In the genomic region with DNA sequence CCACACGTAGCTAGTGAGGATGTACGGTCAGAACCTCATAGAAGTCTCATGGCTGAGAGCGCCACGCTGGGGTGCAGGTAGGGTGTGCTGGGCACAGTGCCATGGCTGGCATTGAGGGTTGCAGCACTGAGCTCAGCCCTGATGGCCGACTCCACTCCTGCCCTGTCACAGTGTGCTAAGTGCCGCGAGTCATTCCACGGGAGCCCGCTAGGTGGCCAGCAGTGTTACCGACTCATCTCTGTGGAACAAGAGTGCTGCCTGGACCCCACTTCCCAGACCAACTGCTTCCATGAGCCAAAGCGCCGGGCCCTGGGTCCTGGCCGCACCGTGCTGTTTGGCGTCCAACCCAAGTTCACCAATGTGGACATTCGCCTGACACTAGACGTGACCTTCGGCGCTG, we compare ENCODE assay signal across 13 mouse cellular contexts. TPM values are rescaled to one million over a fixed set of nuclear protein-coding genes. Genes with fewer than 3 reads are reported as not detected.
A peak's percentile ranks its signal among the peaks of the same experiment; 100 is the strongest.
DNase-seq lines count a peak whose midpoint lies in the region.
"Had no signal": no experiment of that assay in that cellular context is flagged by ENCODE, and none has a peak within 500 bp of the region (broad histone marks: within the 10 kb centered on the region; RNA-seq: fewer than 3 reads in every experiment).

No protein-coding gene starts in this region.

- peak; percentile 69 for DNase-seq in adrenal gland, adult 2 months
- no peak for DNase-seq in adrenal gland, adult 8-10 months
- DNase-seq in left cerebral cortex, postnatal 4 days = peak; percentile 48
- no peak for DNase-seq in left cerebral cortex, postnatal 14 days (ENCODE audit: low spot score in 2 of 2)
- DNase-seq in cerebellum, adult 18-20 months = peak; percentile 82 to 85
- DNase-seq in lung, postnatal 14 days = peak; percentile 44
- no peak for DNase-seq in spleen, postnatal 14 days (ENCODE audit: low spot score in 2 of 2)
- DNase-seq in hindbrain, embryonic 10.5 days (ENCODE audit: low spot score) = no peak

- intact Hi-C loops in left cerebral cortex, postnatal 4 days (cut with DNase I) = no loop called here
- intact Hi-C loops in left cerebral cortex, postnatal 14 days (cut with DNase I) = no loop called here

- peaks cover 35% of the 10 kb centered on the region for H3K27me3 ChIP-seq in hindbrain, embryonic 10.5 days (ENCODE audit: insufficient read depth, poor library complexity, severe bottlenecking)

- peaks cover 68% of the 10 kb centered on the region for H3K36me3 ChIP-seq in hindbrain, embryonic 10.5 days

- H3K4me1 ChIP-seq in hindbrain, embryonic 10.5 days (replicated peaks) = peaks cover 60% of the 10 kb centered on the region

- H3K9me3 ChIP-seq in hindbrain, embryonic 10.5 days = no peaks in the 10 kb centered on the region
- H3K9me3 ChIP-seq: neural tube, embryonic 13.5 days had no signal

- H3K27ac ChIP-seq in hindbrain, embryonic 10.5 days = no peak overlapping the region
- H3K27ac ChIP-seq: macrophage; neural tube, embryonic 13.5 days had no signal

- WGBS in hindbrain, embryonic 10.5 days = 89% methylated on average over 19 of the region's 19 CpGs

- H3K4me3 ChIP-seq in hindbrain, embryonic 10.5 days = no peak overlapping the region
- H3K4me3 ChIP-seq: erythroblast, embryonic 14.5 days; neural tube, embryonic 13.5 days had no signal

RNA-seq across cellular contexts. Expression of gene Cnfn, which starts 6.4 kb away (rescaled TPM):
- not detected for total RNA-seq in adrenal gland, adult 2 months (2021)
- polyA plus RNA-seq in adrenal gland, adult 2 months (2012; rRNA removed) = 1.8 TPM in 1 of 2 replicates, not detected in the other
- total RNA-seq in adrenal gland, adult 8-10 months (2022) = not detected
- not detected for total RNA-seq in left cerebral cortex, postnatal 4 days (2021)
- total RNA-seq in left cerebral cortex, postnatal 14 days (2021) = not detected
- not detected in 2 replicates for polyA plus RNA-seq in hindbrain, embryonic 10.5 days (2016; fragmentation: Nextera tagmentation; extraction: Ambion mirVana)
- polyA plus RNA-seq: erythroblast, embryonic 14.5 days; heart, embryonic 14.5 days; large intestine, adult 2 months; macrophage; neural tube, embryonic 13.5 days had no signal

RNA-seq across cellular contexts. Expression of gene Lipe, which starts 35.4 kb away (rescaled TPM):
- 100 to 1,000 TPM; 372 to 462 TPM for total RNA-seq in adrenal gland, adult 2 months (2021)
- polyA plus RNA-seq in adrenal gland, adult 2 months (2012; rRNA removed) = 471 and 632 TPM in 2 replicates
- 100 to 1,000 TPM; 157 to 290 (median 256) TPM for total RNA-seq in adrenal gland, adult 8-10 months (2022)
- 1 to 10 TPM; 8.3 to 9.0 TPM for total RNA-seq in left cerebral cortex, postnatal 4 days (2021)
- 1 to 10 TPM; 5.6 to 6.3 TPM for total RNA-seq in left cerebral cortex, postnatal 14 days (2021)
- polyA plus RNA-seq in hindbrain, embryonic 10.5 days (2016; fragmentation: Nextera tagmentation; extraction: Ambion mirVana) = 6.0 and 8.6 TPM in 2 replicates

RNA-seq across cellular contexts. Expression of gene Megf8, which starts 46.2 kb away (rescaled TPM):
- total RNA-seq in adrenal gland, adult 2 months (2021) = 10 to 100 TPM; 37.1 to 41.5 TPM
- 102 and 106 TPM in 2 replicates for polyA plus RNA-seq in adrenal gland, adult 2 months (2012; rRNA removed)
- total RNA-seq in adrenal gland, adult 8-10 months (2022) = 10 to 100 TPM; 62.4 to 82.4 (median 71.7) TPM
- total RNA-seq in left cerebral cortex, postnatal 4 days (2021) = 10 to 100 TPM; 81.0 to 89.9 TPM
- 10 to 100 TPM; 97.4 to 97.8 TPM for total RNA-seq in left cerebral cortex, postnatal 14 days (2021)
- 16.5 and 18.2 TPM in 2 replicates for polyA plus RNA-seq in hindbrain, embryonic 10.5 days (2016; fragmentation: Nextera tagmentation; extraction: Ambion mirVana)

RNA-seq across cellular contexts. Expression of gene Cxcl17, which starts 49.5 kb away (rescaled TPM):
- total RNA-seq in adrenal gland, adult 2 months (2021) = not detected
- polyA plus RNA-seq in adrenal gland, adult 2 months (2012; rRNA removed) = not detected in 2 replicates
- not detected for total RNA-seq in adrenal gland, adult 8-10 months (2022)
- total RNA-seq in left cerebral cortex, postnatal 4 days (2021) = not detected
- total RNA-seq in left cerebral cortex, postnatal 14 days (2021) = not detected
- 0.45 and 0.63 TPM in 2 replicates for polyA plus RNA-seq in hindbrain, embryonic 10.5 days (2016; fragmentation: Nextera tagmentation; extraction: Ambion mirVana)
- polyA plus RNA-seq: erythroblast, embryonic 14.5 days; macrophage had no signal

RNA-seq across cellular contexts. Expression of gene Tmem145, which starts 57.2 kb away (rescaled TPM):
- total RNA-seq in adrenal gland, adult 2 months (2021) = 1 to 10 TPM; 1.9 to 2.2 TPM
- 8.3 and 9.3 TPM in 2 replicates for polyA plus RNA-seq in adrenal gland, adult 2 months (2012; rRNA removed)
- total RNA-seq in adrenal gland, adult 8-10 months (2022) = 1 to 10 TPM; 1.8 to 4.8 (median 4.5) TPM
- total RNA-seq in left cerebral cortex, postnatal 4 days (2021) = 100 to 1,000 TPM in 1 of 2 experiments, 10 to 100 TPM in 1; 99.6 to 104 TPM
- 10 to 100 TPM; 70.9 to 76.8 TPM for total RNA-seq in left cerebral cortex, postnatal 14 days (2021)
- polyA plus RNA-seq in hindbrain, embryonic 10.5 days (2016; fragmentation: Nextera tagmentation; extraction: Ambion mirVana) = 2.5 and 9.1 TPM in 2 replicates
- polyA plus RNA-seq: erythroblast, embryonic 14.5 days; macrophage had no signal

Comparison
In these comparisons a context has a peak if more than half of its experiments do, and no peak if none do; other contexts are left out.
1. DNase-seq: peak in adrenal gland, adult 2 months (single experiment), left cerebral cortex, postnatal 4 days (single experiment), cerebellum, adult 18-20 months (2 of 2) and lung, postnatal 14 days (single experiment); none in adrenal gland, adult 8-10 months (single experiment), left cerebral cortex, postnatal 14 days (0 of 2), spleen, postnatal 14 days (0 of 2) and hindbrain, embryonic 10.5 days (single experiment).
2. RNA of gene Lipe, which starts 35.4 kb away (total RNA-seq): 372 to 462 TPM in adrenal gland, adult 2 months and 157 to 290 TPM in adrenal gland, adult 8-10 months; 8.3 to 9.0 TPM in left cerebral cortex, postnatal 4 days and 5.6 to 6.3 TPM in left cerebral cortex, postnatal 14 days; every median in the first group is over 10 times any median in the second.